Mouse (Mus musculus) heart, postnatal 14 days (tissue): ENCODE results near the gene Anpep. TPM values are rescaled to one million over a fixed set of nuclear protein-coding genes. Genes with fewer than 3 reads are reported as not detected.

ENCODE experiments used
- DNase-seq, 2 experiments: peaks; one replicate each; pipeline ENCODE4 v3.0.0; 2021 to 2022
- intact Hi-C: fragments of 180-260 bp; cut with DNase I; formaldehyde crosslinking; loops from one replicate; pipeline ENCODE4 v1.15.1; 2025
- total RNA-seq, 2 experiments: library from RNA; stranded (reverse); gene quantifications; 2 replicates each; pipeline ENCODE4 v1.2.3; 2021

Gene Anpep
- total RNA-seq, 2 experiments from 2014 or later = 21.4 to 25.3 TPM

DNA sequence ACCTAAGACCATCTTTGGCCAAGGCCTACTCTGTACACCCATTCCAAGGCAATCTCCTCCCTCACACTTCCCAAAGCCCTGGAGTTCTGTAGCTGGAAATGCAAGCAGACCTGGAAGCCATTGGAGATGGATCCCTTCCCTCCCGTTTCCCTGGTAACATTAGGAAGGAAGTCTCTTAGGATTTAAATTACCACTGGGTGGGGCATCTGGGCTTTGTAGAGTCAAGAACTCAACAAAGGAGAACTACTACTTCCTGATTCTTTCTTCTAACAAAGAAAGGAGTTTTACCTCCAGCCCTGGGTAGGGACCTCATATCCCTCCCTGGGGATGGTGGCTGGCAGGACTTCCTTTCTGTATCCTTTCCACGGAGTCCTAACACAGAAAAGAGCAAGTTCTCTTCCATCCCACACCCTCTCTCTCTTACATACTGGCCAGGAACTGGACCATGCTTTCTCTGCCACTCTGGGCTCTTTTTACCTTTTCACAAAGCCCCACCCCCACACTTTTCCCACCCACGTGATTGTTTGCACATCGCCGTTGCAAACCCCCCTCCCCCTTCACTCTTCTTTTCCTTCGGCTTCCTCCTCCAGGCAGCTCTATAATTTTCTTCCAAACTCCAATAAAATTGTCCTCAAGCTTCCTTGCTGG, 8.3 kb upstream of the Anpep start:
- no peak for DNase-seq
- intact Hi-C loops = no loop called here

DNA sequence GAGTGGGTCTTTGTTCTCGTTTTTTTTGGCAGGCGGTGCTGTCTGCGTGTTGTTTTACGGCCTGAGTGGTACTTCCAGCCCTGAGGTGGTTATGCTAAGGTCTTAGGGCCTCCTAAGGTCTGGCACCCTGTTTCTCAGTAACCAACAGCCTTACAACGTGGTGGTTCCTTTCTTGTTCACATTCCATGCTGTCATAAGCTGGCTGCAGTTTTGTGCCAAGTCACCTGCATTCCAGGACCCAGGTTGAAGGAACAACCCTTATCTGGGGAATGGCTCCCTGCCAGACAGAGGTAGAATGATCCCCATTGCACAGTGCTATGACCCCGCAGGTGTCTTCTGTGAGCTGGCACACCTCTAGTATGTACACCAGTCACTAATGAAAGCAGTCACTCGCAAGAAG, 7.6 kb upstream of the Anpep start:
- DNase-seq = no peak
- intact Hi-C loops = no loop called here

DNA sequence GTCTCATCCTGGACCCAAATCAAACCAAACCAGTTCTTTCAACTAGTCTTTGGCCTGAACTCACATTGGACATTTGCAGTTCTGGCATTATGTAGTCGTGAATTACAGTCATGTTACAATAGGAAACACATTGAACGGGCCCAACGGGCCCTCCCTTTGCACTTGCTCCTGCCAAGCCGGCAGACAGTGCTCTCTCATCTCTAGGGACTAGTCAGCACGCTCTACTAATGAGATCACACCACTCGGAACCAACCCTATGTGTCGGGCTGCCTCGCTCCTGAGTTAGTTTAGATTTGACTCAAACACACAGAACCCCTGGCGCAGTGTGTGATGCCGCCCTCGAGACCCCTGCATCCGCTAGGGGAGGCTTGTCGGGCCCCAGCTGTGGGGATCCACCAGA, 7.0 kb upstream of the Anpep start:
- intact Hi-C loops = no loop called here
- peak; percentile 40 to 46 for DNase-seq

DNA sequence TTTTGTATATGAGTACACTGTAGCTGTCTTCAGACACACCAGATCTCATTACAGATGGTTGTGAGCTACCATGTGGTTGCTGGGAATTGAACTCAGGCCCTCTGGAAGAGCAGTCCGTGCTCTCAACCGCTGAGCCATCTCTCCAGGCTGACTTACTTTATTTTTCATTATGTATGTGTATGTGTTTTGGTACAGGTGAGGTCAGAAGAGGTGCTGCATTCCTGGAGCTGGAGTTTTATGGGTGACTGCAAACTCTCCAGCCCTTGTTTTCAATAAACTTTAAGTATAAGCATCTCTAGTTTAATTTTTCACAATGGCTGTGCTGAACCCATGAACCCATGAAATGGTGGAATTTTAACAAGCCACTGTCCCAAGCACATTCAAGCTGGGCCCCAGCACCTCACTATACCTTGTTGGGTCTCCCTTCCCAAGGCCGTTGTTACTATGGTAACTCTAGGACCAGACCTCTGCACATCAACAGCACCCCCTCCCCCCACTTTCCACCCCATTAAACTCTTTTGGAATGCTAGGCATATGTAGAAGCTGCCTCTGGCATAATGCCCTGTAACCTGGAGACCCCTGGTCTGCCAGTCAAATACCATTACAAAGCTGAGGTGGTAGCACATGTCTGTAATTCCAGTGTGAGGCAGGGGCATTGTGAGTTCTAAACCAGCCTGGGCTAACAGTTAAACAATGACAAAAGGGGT, 5.6 kb upstream of the Anpep start:
- no peak for DNase-seq
- intact Hi-C loops = no loop called here

DNA sequence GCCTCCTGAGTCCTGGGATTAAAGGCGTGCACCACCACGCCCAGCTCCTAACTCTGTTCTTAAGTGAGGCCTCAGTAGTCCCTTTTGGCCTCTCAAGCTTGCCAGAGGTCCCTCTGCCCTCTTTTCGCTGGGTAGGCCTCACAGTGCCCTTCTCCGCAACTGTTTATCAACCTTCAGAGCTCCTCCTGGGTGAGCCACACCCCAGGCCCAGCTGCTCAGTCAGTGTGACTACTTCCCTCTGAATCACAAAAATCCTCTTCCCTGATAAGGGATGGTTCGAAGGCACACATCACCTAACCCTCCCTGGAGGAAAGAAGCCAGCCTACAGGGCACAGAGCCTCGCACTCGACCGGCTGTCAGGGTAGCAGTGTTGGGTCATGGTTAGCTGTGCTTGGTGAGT, 935 bp upstream of the Anpep start:
- intact Hi-C loops = no loop called here
- DNase-seq = no peak

DNA sequence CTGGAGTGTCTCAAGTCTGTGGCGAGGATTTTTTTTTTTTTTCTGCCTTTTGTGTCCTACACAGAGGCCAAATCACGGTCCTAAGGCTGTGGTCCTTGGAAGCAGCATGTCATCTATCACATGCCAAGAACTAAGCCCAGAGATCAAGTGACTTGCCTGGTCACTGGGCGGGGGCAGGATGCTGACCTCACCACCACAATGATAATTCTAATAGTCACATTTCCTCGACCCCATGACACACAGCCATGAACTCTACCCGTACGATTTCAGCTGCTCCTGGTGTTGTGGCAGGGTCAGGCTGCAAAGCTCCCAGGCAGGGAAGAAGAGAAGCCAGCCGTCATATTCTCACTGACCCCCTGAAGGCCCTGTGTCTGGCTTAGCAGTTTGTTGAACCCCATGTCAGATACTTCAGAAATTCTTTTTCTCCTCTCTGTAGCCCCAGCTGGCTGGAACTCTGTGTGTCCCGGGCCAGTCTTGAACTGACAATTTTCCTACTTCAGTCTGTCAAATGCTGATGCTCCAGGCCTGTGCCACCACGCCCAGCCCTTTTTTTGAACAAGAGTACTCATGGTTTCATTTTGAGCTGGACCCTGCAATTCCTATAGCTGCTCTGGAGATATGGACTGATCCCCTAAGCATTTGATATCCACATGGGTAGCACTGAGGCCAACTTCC, 1.8 kb downstream of the Anpep start:
- intact Hi-C loops = no loop called here
- peak in 1 of 2 experiments; percentile 16 for DNase-seq

DNA sequence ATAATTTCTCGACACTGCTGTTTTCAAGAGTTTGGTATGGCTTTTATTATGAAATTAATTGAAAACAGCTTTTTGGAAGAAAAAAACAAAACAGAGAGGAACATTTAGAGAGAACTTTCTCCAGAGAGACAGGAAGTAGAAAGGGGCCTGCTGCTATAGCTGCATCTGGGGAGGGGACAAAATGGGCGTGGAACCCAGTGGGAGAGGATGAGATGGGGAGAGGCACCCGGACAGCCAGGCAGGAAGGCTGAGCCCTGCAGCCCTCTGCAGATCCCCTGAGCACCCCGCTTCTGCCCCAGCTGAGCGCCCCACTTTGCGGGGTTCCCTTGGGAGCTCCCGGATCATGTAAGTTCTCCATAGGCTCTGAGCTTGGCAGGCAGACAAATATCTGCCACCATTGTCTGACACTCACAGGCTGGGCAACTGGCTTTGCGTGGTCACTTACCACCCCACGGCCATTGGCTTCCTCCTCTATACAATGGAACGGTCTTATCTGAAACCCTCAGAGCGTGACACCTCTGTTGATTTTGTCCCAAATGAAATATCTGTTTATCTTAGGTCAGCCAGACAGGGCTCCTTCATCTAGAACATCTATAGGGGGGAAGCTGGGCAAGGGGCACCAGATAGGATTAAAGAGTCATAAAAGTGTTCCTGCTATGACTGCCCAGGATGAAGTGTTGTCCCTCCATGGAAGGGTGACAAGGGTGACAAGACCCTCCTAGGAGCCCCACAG, 2.5 kb downstream of the Anpep start:
- peak; percentile 27 to 42 for DNase-seq
- intact Hi-C loops = no loop called here

DNA sequence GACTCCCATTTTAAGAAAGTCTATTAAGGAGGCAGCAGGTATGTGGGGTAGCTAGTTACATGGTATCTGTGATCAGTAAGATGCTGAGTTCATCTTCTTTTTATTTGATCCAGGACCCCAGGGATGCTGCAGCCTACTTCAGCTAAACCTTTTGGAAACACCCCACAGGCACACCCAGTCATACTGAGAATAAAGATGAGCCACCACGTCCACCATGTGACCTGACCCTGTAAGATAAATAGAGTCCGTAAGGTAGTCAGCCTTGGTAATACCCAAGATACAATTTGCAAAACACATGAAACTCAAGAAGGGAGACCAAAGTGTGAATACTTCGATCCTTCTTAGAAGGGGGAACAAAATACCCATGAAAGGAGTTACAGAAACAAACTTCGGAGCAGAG, 4.6 kb downstream of the Anpep start:
- no peak for DNase-seq
- intact Hi-C loops = no loop called here

DNA sequence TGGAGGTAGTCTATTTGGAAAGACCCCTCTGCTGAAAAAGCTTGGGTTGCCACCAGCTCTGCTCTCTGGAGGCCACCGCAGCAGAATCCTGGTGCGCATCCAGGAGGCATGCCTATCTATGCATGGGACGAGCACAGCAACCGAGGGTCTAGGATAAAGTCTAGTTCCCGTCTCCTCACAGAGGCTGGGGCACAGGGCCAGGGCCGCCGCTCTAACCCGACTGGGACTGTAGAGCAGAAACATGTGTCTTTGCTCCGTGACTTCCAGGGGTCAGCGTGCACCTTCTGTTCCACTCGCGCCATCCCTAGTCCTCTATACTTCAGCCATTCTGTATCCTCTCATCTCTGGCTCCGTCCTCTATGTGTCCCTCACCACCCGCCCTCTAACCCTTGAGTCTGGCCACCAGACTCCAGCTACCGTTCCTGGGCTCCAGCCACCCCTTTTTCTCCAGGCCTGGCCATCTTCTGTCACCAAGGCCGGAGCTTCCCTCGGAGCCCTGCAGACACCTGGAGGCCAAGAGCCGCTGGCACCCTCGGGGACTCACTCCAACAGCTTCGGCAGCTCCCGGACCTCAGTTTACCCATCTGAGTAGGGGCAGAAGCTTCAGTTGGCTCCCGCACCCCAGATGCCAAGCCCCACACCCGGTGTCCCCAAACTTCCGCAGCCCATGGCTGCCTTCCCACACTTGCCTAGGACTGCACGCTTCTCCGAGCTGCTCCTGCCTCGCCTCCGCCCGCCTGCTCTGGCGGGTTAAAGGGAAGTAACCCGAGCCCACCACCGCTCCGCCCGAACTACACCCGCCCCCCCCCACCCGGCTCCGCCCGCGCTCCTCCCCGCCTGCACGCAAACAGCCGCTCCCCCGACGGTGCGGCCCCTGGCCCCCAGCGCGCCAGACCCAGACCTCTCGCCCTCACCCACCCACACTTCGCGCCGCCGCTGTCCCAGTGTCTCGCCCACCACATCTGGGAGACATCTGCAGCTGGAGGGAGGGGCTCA, 13.1 kb downstream of the Anpep start:
- DNase-seq = peak; percentile 55 to 59
- intact Hi-C loops = no loop called here

DNA sequence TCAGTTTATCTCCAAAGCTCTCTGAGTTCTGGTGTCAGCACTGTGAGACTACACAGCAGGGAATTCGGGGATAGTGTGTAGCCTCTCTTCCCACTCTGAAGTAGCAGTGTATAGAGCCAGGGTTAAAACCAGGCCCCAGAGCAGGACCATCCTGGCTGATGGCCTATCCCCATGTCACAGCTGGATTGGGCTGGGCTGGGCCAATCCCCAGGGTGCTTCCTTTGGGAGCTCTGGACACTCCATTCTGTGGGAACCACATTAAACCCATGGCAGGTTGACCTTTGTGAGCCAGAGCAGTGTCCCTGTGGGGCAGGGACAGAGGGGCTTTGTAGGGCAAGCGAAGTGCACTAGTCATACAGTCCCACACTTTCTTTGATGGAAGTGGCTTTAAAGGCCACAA, 14.5 kb downstream of the Anpep start:
- peak in 1 of 2 experiments; percentile 22 for DNase-seq
- intact Hi-C loops = no loop called here

DNA sequence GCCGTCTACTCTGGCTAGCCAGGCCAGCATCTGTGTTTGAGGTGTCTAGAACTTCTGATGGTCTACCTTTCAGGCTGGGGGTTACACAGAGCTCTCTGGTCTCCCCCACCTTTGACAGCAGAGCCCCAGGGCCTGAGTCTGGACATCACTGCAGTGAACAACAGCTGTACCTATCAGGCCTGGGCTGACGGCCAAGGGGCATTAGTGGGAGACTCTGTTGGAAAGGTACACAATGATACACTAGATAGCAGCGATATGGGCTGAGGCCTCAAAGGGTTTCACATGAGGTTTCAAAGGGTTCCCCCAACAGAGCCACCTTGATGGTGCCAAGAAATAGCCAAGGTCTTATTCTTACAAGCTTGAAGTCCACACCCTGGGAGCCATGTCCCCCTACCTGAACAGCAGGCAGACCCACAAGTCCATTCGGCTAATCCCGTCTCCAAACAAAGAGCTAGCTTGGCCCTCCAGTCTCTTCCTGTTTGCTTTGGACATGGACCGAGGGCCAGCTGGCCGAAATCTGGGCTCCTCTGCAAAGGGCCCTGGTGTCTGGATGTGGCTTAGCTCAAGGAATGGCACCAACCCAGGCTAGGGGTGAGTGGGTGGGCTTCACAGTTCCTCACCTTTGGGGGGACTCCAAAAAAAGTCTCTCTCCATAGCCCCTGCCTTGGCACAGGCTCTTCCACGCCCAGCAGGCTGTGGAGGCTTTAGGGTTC, 16.6 kb downstream of the Anpep start:
- intact Hi-C loops = no loop called here
- peak; percentile 50 to 73 for DNase-seq

DNA sequence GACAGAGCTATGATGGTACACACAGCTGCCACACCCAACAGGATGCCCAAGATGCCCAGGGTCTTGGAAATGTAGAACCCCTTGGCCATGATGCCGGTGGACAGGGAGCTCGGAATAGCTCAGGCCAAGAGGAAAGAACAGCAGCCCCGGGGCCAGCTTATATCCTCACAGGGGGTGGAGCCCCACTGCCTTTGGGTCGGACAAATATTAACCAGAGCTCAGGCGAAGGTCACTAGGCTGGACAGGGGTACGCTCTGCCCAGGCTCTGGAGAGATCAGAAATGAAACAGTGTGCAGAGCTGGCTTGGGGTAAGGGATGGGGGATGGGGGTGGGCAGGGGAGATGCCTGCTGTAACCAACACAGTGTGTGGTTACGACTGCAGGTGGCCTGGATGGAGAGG, 18.7 kb downstream of the Anpep start:
- intact Hi-C loops = no loop called here
- no peak for DNase-seq

DNA sequence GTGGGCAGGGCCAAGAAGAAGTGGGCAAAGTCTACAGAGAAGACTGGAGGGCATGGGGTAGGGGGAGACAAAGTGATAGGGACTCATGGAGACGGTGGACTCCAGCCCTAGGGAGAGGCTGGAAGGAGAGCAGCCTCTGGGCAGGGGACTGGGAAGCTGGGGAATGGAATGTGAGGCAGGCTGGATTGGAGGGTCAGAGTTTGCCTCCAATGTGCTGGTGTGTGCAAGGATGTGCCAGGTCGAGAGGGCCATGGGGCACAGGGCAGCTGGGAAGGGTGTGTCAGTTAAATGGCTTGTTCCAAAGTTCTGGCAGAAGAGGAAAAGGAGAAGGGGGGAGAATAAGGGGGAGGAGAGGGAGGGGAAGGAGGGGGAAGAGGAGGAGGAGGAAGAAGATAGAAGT, 23.6 kb downstream of the Anpep start:
- DNase-seq = no peak
- intact Hi-C loops = no loop called here

DNA sequence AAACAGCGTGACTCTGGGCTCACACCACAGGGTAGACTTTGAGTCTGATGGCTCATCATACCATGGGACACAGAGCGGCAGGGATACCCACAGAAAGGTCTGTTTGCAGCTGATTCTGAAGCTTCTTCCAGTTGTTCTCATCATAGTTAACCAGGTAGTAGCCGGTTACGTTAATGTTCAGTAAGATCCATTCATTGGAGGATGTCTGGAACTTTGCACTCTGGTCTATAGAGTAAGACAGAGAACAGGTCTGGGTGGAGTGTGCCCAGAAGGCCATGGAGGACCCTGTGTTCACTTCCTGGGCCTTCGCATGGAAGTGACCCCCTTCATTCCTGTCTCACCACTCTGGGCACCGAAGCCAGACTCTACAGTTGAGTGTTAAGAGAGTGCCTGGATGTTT, 25.7 kb downstream of the Anpep start:
- intact Hi-C loops = no loop called here
- DNase-seq = no peak

DNA sequence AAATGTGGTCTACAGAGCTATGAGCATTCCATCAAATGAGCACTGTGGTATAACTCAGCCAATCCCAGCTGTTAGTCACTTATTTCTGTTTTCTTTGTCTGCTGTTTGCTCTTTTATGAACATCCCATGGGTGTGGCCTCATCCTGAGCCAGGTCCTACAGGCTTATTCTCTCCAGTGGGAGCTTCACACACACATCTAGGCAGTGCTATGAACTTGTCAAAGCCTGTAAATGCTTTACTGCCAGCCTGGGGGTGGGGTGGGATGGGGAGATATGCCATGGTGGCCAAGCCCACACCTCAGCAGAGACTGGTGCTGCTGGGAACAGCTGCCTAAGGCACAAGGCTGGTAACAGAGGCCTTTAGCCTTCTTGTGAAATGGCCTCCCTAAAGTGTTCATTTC, 27.9 kb downstream of the Anpep start:
- intact Hi-C loops = no loop called here
- no peak for DNase-seq

DNA sequence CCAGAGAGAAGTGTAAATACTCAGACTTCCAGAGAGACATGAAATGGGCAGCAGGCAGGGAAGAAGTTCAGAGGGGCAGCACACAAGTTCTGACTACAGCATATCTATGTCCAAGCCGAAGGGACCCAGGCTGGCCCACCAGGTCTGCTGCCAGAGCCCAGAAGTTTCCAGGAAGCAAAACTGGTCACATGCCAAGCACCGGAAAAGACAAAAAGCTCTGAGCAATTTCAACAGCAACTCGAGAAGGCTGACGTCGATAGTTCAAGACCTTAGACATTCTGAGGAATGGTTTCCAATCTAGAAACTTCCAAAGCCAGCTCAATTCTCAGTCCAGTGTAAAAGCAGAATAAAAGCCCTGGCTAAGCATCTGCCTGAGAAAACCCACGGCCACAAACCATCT, 29.3 kb downstream of the Anpep start:
- peak; percentile 20 to 45 for DNase-seq
- intact Hi-C loops = no loop called here

DNA sequence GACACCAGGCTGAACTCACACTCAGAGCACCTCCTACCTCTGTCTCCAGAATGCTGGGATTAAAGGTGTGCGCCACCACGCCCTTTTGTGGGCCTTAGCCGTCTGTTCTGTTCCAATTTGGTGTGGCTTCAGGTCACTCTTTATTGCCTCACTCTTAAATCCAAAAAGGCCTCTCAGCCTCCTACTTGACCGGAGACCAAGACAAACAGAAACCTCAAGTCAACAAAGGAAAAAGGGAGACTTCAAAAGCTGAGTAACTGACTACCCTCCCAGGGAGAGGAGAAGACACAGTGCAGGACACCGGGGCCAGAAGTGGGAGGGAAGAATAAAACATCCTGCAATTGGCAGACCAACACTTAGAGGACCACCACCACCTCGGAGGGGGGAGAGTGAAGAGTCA, 29.7 kb downstream of the Anpep start:
- intact Hi-C loops = no loop called here
- DNase-seq = no peak

DNA sequence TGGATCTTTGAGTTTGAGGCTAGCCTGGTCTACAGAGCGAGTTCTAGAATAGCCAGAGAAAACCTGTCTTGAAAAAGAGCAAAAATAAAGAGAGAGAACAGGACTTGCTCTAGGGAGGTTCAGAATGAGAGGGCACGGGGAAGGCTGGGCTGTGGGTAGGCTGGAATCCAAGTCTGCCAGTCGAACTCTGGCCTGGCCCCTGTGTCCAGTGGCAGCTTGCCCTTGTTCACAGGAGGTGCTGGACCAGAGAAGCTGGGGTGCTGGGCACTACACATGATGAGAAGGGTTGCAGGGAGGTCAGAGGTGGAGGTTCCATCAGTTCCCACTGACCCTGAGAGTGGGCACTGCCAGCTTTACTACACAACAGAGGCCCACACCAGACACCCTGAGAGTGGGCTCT, 32.5 kb downstream of the Anpep start:
- DNase-seq = no peak
- intact Hi-C loops = no loop called here

DNA sequence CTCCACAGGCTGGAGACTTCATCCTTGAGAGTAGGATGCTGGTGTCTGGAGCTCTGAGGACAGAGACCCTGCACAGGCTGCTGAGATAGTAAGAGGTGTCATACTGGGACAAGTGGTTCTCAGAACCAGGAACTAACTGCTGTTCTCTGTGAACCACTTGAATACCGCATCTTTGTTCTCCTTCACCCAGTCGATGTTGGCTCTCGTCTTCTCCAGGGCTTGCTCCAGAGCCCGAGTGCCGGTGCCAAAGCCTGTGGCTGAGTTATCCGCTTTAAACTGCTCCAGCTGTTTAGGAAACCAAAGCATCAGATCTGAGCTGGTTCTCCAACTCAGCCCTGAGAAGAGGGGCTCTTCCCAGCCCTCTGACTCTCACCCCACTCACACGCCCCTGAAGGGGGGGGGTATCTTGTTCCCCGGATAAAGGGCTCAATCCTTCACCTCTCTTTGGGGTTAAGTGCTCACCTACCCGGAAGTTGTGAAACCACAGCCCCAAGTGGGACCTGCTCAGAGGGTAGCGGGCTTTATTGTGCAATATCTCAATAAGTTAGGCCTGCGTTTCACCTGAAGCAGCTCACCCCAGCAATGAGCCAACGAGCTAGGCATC, 38.7 kb downstream of the Anpep start:
- intact Hi-C loops = no loop called here
- DNase-seq = no peak
